Mouse (Mus musculus) cerebellum, postnatal 14 days (tissue): ENCODE data around the gene Olfr1198.

Experiments
- DNase-seq, 2 experiments: peaks; one replicate each; pipeline ENCODE4 v3.0.0; 2021; ENCODE audit warnings: mixed read lengths in 2 of 2

Gene Olfr1198

GRCm38 (mm10) chr2:88751270-88751669 lies at the start of gene Olfr1198:
Gene Olfr1198 (minus strand): TSS chr2:88751370.
- no peak for DNase-seq

- DNase-seq = no peak
These were observed 41.6 kb upstream of the Olfr1198 start, which contains the start of gene Olfr1201 for GRCm38 (mm10) chr2:88792736-88793135. Gene Olfr1201 (plus strand): TSS chr2:88793036.

DNA sequence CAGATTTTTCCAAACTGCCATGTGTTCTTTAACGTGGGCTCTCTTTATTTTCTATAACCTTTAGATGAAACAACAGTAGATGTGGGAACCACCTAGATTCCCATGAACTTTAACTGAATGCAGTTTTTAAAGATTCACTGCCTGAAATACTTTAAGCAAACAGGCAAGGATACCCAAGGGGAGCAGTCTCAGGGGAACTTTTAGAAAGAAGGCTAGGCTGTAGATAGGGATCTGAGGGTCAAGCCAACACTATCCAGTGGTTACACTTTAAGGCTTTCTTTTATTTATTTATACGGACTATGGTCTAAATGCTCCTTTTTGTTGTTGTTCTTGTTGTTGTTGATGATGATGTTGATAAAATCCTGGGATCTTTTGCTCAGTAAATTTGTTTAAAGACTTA lies 19.2 kb upstream of the Olfr1198 start, which contains the start of gene Olfr1200:
Gene Olfr1200, minus strand, starts transcription at position 101 of the 400 bp plus-strand sequence.
- DNase-seq = no peak

DNA sequence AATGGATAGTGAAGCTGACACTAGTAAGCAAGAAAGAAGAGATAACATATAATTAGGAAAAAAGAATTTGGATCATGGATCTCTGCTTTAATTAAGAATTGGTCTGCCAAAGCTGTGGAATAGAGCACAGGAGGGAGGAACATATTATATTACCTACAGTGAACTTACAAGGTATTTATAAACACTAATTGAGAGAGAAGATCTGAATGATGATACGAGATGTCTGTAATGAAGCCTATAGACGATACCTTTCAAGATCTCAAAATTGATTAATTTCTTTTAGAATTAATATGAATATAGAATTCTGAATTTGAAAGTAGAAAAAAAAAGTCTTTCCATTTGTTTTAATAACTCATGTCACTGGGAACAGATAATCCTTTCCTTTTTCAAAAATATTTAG lies 9.2 kb upstream of the Olfr1198 start, which contains the start of gene Olfr1199:
Gene Olfr1199, minus strand, starts transcription at position 101 of the 400 bp plus-strand sequence.
- DNase-seq = no peak

DNA sequence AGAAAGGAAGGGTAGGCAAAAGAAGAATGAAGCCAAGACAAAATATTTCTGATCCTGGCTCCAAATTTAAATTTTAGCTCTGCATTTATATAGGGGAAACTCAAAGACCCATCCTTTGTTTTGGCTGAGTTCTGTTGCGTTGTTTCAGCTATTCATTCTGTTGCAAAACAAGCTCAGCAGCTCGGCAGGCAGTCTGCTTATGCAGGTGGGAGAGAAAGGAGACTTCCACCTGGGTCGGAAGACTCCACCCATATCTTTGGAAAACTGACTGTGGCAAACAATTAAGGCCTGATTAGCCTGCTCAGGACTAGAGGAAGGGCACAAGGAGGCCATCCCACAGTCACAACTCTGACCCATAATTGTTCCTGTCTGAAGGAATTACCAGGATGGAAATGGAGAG lies 7.8 kb downstream of the Olfr1198 start:
- no peak for DNase-seq

DNA sequence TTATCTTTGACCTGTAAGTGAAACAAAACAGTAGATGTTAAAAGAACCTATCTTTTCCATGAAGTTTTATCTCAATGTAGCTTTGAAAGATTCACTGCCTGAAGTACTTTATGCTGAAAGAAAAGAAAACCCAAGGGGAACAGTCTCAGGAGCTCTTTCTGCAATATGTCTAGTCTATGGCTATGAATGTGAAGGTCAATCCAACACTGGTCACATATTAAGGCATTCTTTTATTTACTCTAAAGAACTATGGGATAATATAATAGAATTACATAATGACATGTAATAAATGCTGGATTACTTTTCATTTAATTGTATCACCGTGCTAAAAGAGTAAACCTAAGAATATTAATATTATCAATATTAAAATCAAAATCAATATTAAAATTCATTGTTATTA lies 18.9 kb downstream of the Olfr1198 start, which contains the start of gene Olfr1197:
Gene Olfr1197, minus strand, starts transcription at position 101 of the 400 bp plus-strand sequence.
- DNase-seq = no peak

DNA sequence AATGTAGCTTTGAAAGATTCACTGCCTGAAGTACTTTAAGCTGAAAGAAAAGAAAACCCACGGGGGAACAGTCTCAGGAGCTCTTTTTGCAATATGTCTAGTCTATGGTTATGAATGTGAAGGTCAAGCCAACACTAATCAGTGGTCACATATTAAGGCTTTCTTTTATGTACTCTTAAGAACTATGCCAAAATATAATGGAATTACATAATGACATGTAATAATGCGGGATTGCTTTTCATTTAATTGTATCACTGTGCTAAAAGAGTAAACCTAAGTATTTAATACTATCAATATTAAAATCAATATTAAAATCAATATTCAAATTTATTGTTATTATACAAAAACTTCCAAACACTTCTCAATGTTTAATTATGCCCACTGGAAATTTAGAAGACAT lies 46.7 kb downstream of the Olfr1198 start, which contains the start of gene Olfr1196:
Gene Olfr1196, minus strand, starts transcription at position 101 of the 400 bp plus-strand sequence.
- DNase-seq = no peak
